Mouse (Mus musculus): ENCODE measurements around the gene Spag9.

GRCm38 (mm10) chr11:94026289-94026688 is 30.4 kb downstream of the Spag9 start:
- TF ChIP-seq CTCF (conservative IDR thresholded peaks at IDR 0.05; ENCODE audit: insufficient read depth, insufficient read length, low read depth, low read length) (no peak), POLR2A (IDR thresholded peaks at IDR 0.05; ENCODE audit: low read depth, low read length) (no peak)

Data from kidney, adult 2 months (tissue).